Mouse (Mus musculus): ENCODE data around the gene Tbc1d9b. TPM values are rescaled to one million over a fixed set of nuclear protein-coding genes. Genes with fewer than 3 reads are reported as not detected.

Gene Tbc1d9b
- polyA plus RNA-seq, 1 experiment from 2014 or later = 37.3 TPM

GRCm38 (mm10) chr11:50127781-50128180 is 3.4 kb upstream of the Tbc1d9b start:
- no peak overlapping the region for H3K9ac ChIP-seq (ENCODE audit: low read length)
- H3K4me1 ChIP-seq (replicated peaks; ENCODE audit: control insufficient read depth, insufficient read depth, low read length) = peaks cover 8% of the 10 kb centered on the region
- H3K4me2 ChIP-seq (ENCODE audit: low read length) = peak overlapping the region; percentile 38
- H3K27ac ChIP-seq (ENCODE audit: low read depth) = no peak overlapping the region
- DNase-seq (ENCODE audit: low spot score) = no peak
- H3K4me3 ChIP-seq (ENCODE audit: low read depth, low read length) = no peak overlapping the region
- no peak for ATAC-seq (replicated peaks; ENCODE audit: low FRiP score, low TSS enrichment, low read depth)
- no peaks in the 10 kb centered on the region for H3K9me3 ChIP-seq (ENCODE audit: control insufficient read depth, low read length)
- H3K27me3 ChIP-seq (replicated peaks; ENCODE audit: control insufficient read depth, insufficient read depth, low read length) = no peaks in the 10 kb centered on the region
- H3K36me3 ChIP-seq (ENCODE audit: control insufficient read depth, insufficient read depth, low read length) = no peaks in the 10 kb centered on the region
- 4% methylated on average over 10 of the region's 10 CpGs for WGBS

GRCm38 (mm10) chr11:50131801-50132201 is 605 bp downstream of the Tbc1d9b start:
- H3K4me3 ChIP-seq (ENCODE audit: low read depth, low read length) = peak overlapping the region; percentile 74
- peak overlapping the region; percentile 76 for H3K4me2 ChIP-seq (ENCODE audit: low read length)
- H3K9me3 ChIP-seq (ENCODE audit: control insufficient read depth, low read length) = no peaks in the 10 kb centered on the region
- 17% methylated on average over 10 of the region's 10 CpGs for WGBS
- DNase-seq (ENCODE audit: low spot score) = peak; percentile 73
- peaks cover 13% of the 10 kb centered on the region for H3K36me3 ChIP-seq (ENCODE audit: control insufficient read depth, insufficient read depth, low read length)
- no peak overlapping the region for H3K27ac ChIP-seq (ENCODE audit: low read depth)
- H3K9ac ChIP-seq (ENCODE audit: low read length) = peak overlapping the region; percentile 98
- no peaks in the 10 kb centered on the region for H3K27me3 ChIP-seq (replicated peaks; ENCODE audit: control insufficient read depth, insufficient read depth, low read length)
- no peak for ATAC-seq (replicated peaks; ENCODE audit: low FRiP score, low TSS enrichment, low read depth)
- peaks cover 13% of the 10 kb centered on the region for H3K4me1 ChIP-seq (replicated peaks; ENCODE audit: control insufficient read depth, insufficient read depth, low read length)

- WGBS = 84% methylated on average over 6 of the region's 6 CpGs
- ATAC-seq (replicated peaks; ENCODE audit: low FRiP score, low TSS enrichment, low read depth) (no peak), DNase-seq (ENCODE audit: low spot score) (no peak)
- no peaks in the 10 kb centered on the region for H3K27me3 ChIP-seq (replicated peaks; ENCODE audit: control insufficient read depth, insufficient read depth, low read length)
- peak overlapping the region; percentile 76 for H3K4me2 ChIP-seq (ENCODE audit: low read length)
- H3K36me3 ChIP-seq (ENCODE audit: control insufficient read depth, insufficient read depth, low read length) = peaks cover 17% of the 10 kb centered on the region
- H3K9me3 ChIP-seq (ENCODE audit: control insufficient read depth, low read length) = no peaks in the 10 kb centered on the region
- H3K4me3 ChIP-seq (ENCODE audit: low read depth, low read length) = peak overlapping the region; percentile 74
- H3K4me1 ChIP-seq (replicated peaks; ENCODE audit: control insufficient read depth, insufficient read depth, low read length) = peaks cover 13% of the 10 kb centered on the region
- no peak overlapping the region for H3K27ac ChIP-seq (ENCODE audit: low read depth)
- H3K9ac ChIP-seq (ENCODE audit: low read length) = peak overlapping the region; percentile 98; the same call in 1 of the 2 replicates
Observed at GRCm38 (mm10) chr11:50132265-50132664, 1.1 kb downstream of the Tbc1d9b start.

GRCm38 (mm10) chr11:50134136-50134859 is 3.1 kb downstream of the Tbc1d9b start:
- DNase-seq (ENCODE audit: low spot score) = no peak
- Histone ChIP-seq H3K4me1 (replicated peaks; ENCODE audit: control insufficient read depth, insufficient read depth, low read length) (peaks cover 11% of the 10 kb centered on the region), H3K4me2 (ENCODE audit: low read length) (no peak overlapping the region), H3K4me3 (ENCODE audit: low read depth, low read length) (no peak overlapping the region), H3K9ac (ENCODE audit: low read length) (no peak overlapping the region), H3K27me3 (replicated peaks; ENCODE audit: control insufficient read depth, insufficient read depth, low read length) (no peaks in the 10 kb centered on the region), H3K27ac (ENCODE audit: low read depth) (peak overlapping the region; percentile 47; the same call in 1 of the 2 replicates), H3K9me3 (ENCODE audit: control insufficient read depth, low read length) (no peaks in the 10 kb centered on the region), H3K36me3 (ENCODE audit: control insufficient read depth, insufficient read depth, low read length) (peaks cover 36% of the 10 kb centered on the region)
- WGBS = 71% methylated on average over 10 of the region's 10 CpGs
- ATAC-seq (replicated peaks; ENCODE audit: low FRiP score, low TSS enrichment, low read depth) = no peak

- Histone ChIP-seq H3K9me3 (ENCODE audit: control insufficient read depth, low read length) (no peaks in the 10 kb centered on the region), H3K4me3 (ENCODE audit: low read depth, low read length) (no peak overlapping the region), H3K27ac (ENCODE audit: low read depth) (no peak overlapping the region), H3K27me3 (replicated peaks; ENCODE audit: control insufficient read depth, insufficient read depth, low read length) (no peaks in the 10 kb centered on the region), H3K4me2 (ENCODE audit: low read length) (no peak overlapping the region), H3K9ac (ENCODE audit: low read length) (no peak overlapping the region), H3K36me3 (ENCODE audit: control insufficient read depth, insufficient read depth, low read length) (peaks cover 76% of the 10 kb centered on the region), H3K4me1 (replicated peaks; ENCODE audit: control insufficient read depth, insufficient read depth, low read length) (peaks cover 5% of the 10 kb centered on the region; the same call in 1 of the 2 replicates)
- 52% methylated on average over 10 of the region's 10 CpGs for WGBS
- ATAC-seq (replicated peaks; ENCODE audit: low FRiP score, low TSS enrichment, low read depth) (peak; percentile 22; the same call in 1 of the 2 replicates), DNase-seq (ENCODE audit: low spot score) (no peak)
Observed at GRCm38 (mm10) chr11:50138206-50138822, 7.1 kb downstream of the Tbc1d9b start.

GRCm38 (mm10) chr11:50139571-50139970 is 8.4 kb downstream of the Tbc1d9b start:
- Histone ChIP-seq H3K36me3 (ENCODE audit: control insufficient read depth, insufficient read depth, low read length) (peaks cover 82% of the 10 kb centered on the region), H3K9me3 (ENCODE audit: control insufficient read depth, low read length) (no peaks in the 10 kb centered on the region), H3K27me3 (replicated peaks; ENCODE audit: control insufficient read depth, insufficient read depth, low read length) (no peaks in the 10 kb centered on the region), H3K27ac (ENCODE audit: low read depth) (no peak overlapping the region), H3K4me1 (replicated peaks; ENCODE audit: control insufficient read depth, insufficient read depth, low read length) (0 out of 2 replicates have a peak, but pooled peaks cover under 1% of the 10 kb centered on the region), H3K4me2 (ENCODE audit: low read length) (no peak overlapping the region), H3K9ac (ENCODE audit: low read length) (no peak overlapping the region), H3K4me3 (ENCODE audit: low read depth, low read length) (no peak overlapping the region)
- DNase-seq (ENCODE audit: low spot score) = no peak
- 63% methylated on average over 7 of the region's 7 CpGs for WGBS
- no peak; the same call in 1 of the 2 replicates for ATAC-seq (replicated peaks; ENCODE audit: low FRiP score, low TSS enrichment, low read depth)

- Histone ChIP-seq H3K4me2 (ENCODE audit: low read length) (no peak overlapping the region), H3K27ac (ENCODE audit: low read depth) (no peak overlapping the region), H3K4me3 (ENCODE audit: low read depth, low read length) (no peak overlapping the region), H3K4me1 (replicated peaks; ENCODE audit: control insufficient read depth, insufficient read depth, low read length) (no peaks in the 10 kb centered on the region), H3K27me3 (replicated peaks; ENCODE audit: control insufficient read depth, insufficient read depth, low read length) (no peaks in the 10 kb centered on the region), H3K36me3 (ENCODE audit: control insufficient read depth, insufficient read depth, low read length) (peaks cover 92% of the 10 kb centered on the region), H3K9me3 (ENCODE audit: control insufficient read depth, low read length) (no peaks in the 10 kb centered on the region), H3K9ac (ENCODE audit: low read length) (no peak overlapping the region)
- ATAC-seq (replicated peaks; ENCODE audit: low FRiP score, low TSS enrichment, low read depth) (no peak), DNase-seq (ENCODE audit: low spot score) (no peak)
- WGBS = 94% methylated on average over 3 of the region's 3 CpGs
Observed at GRCm38 (mm10) chr11:50145529-50145928, 14.3 kb downstream of the Tbc1d9b start.

GRCm38 (mm10) chr11:50146121-50146520 is 14.9 kb downstream of the Tbc1d9b start:
- no peak for ATAC-seq (replicated peaks; ENCODE audit: low FRiP score, low TSS enrichment, low read depth)

More at GRCm38 (mm10) chr11:50146121-50146520, 14.9 kb downstream of the Tbc1d9b start:
- no peak overlapping the region for H3K4me3 ChIP-seq (ENCODE audit: low read depth, low read length)
- DNase-seq (ENCODE audit: low spot score) = no peak
- H3K27me3 ChIP-seq (replicated peaks; ENCODE audit: control insufficient read depth, insufficient read depth, low read length) = no peaks in the 10 kb centered on the region
- H3K36me3 ChIP-seq (ENCODE audit: control insufficient read depth, insufficient read depth, low read length) = peaks cover 92% of the 10 kb centered on the region
- WGBS = 97% methylated on average over 13 of the region's 13 CpGs
- H3K27ac ChIP-seq (ENCODE audit: low read depth) = no peak overlapping the region
- H3K9ac ChIP-seq (ENCODE audit: low read length) = no peak overlapping the region
- H3K4me1 ChIP-seq (replicated peaks; ENCODE audit: control insufficient read depth, insufficient read depth, low read length) = no peaks in the 10 kb centered on the region
- H3K9me3 ChIP-seq (ENCODE audit: control insufficient read depth, low read length) = no peaks in the 10 kb centered on the region
- H3K4me2 ChIP-seq (ENCODE audit: low read length) = no peak overlapping the region

All from intestine, embryonic 14.5 days (tissue).